In genomic region chr13:56052781-56053180, GRCm38 (mm10) we compare ENCODE assay signal across 14 mouse cellular contexts.
DNase-seq lines count a peak whose midpoint lies in the region; ATAC-seq and TF ChIP-seq lines count a peak whose summit lies in the region.
"Had no signal": no experiment of that assay in that cellular context is flagged by ENCODE, and none has a peak within 500 bp of the region (broad histone marks: within the 10 kb centered on the region; RNA-seq: fewer than 3 reads in every experiment).

No protein-coding gene starts in this region.

- no peak for TF ChIP-seq POLR2A in thymus, adult 2 months (IDR thresholded peaks at IDR 0.05; ENCODE audit: control insufficient read depth, extremely low read depth, insufficient read depth, low read length, poor library complexity)
- no peak for TF ChIP-seq POLR2A in cerebellum, adult 2 months (IDR thresholded peaks at IDR 0.05; ENCODE audit: borderline replicate concordance, insufficient read depth, low read length)

- no peak overlapping the region for H3K4me2 ChIP-seq in kidney, postnatal 0 days (ENCODE audit: low read length)
- 0 out of 2 replicates have a peak overlapping the region, but pooled peaks have one; percentile 2 for H3K4me2 ChIP-seq in intestine, embryonic 15.5 days (replicated peaks)
- no peak overlapping the region for H3K4me2 ChIP-seq in neural tube, embryonic 13.5 days
- H3K4me2 ChIP-seq: embryonic facial prominence, embryonic 13.5 days had no signal

- no peaks in the 10 kb centered on the region for H3K9me3 ChIP-seq in kidney, postnatal 0 days (replicated peaks; ENCODE audit: low read length)
- no peaks in the 10 kb centered on the region for H3K9me3 ChIP-seq in intestine, embryonic 15.5 days
- no peaks in the 10 kb centered on the region for H3K9me3 ChIP-seq in neural tube, embryonic 13.5 days
- H3K9me3 ChIP-seq: embryonic facial prominence, embryonic 13.5 days had no signal

- TF ChIP-seq CTCF in kidney, postnatal 0 days (IDR thresholded peaks at IDR 0.05; ENCODE audit: low read depth), result no peak
- TF ChIP-seq CTCF in thymus, adult 2 months (IDR thresholded peaks at IDR 0.05; ENCODE audit: borderline replicate concordance, control insufficient read depth, extremely low read depth, insufficient read depth, low read length, poor library complexity), result no peak
- TF ChIP-seq CTCF in cerebellum, adult 2 months (IDR thresholded peaks at IDR 0.05; ENCODE audit: borderline replicate concordance, insufficient read depth, low read depth, low read length), result no peak

- H3K4me3 ChIP-seq in kidney, postnatal 0 days (replicated peaks; ENCODE audit: low read depth, low read length), result no peak overlapping the region
- no peak overlapping the region for H3K4me3 ChIP-seq in intestine, embryonic 15.5 days (replicated peaks)
- no peak overlapping the region for H3K4me3 ChIP-seq in neural tube, embryonic 13.5 days
- no peak overlapping the region for H3K4me3 ChIP-seq in thymus, adult 2 months (ENCODE audit: control insufficient read depth, insufficient read depth, low read length)
- H3K4me3 ChIP-seq in cerebellum, adult 2 months (replicated peaks; ENCODE audit: insufficient read depth, low read depth, low read length), result no peak overlapping the region
- H3K4me3 ChIP-seq: embryonic facial prominence, embryonic 13.5 days had no signal

- no peak; the same call in 1 of the 2 replicates for ATAC-seq in kidney, postnatal 0 days (replicated peaks; ENCODE audit: low FRiP score, low read depth)
- peak; percentile 46; the same call in 1 of the 2 replicates for ATAC-seq in intestine, embryonic 15.5 days
- 0 out of 2 replicates have a peak, but pooled peaks have one; percentile 26 for ATAC-seq in neural tube, embryonic 13.5 days (ENCODE audit: low read depth)
- ATAC-seq: activated CD4-positive, CD25-positive, alpha-beta regulatory T cell, adult 4 months had no signal

- H3K27ac ChIP-seq in kidney, postnatal 0 days, result no peak overlapping the region
- H3K27ac ChIP-seq in intestine, embryonic 15.5 days, result no peak overlapping the region
- H3K27ac ChIP-seq in neural tube, embryonic 13.5 days (replicated peaks), result 0 out of 2 replicates have a peak overlapping the region, but pooled peaks have one; percentile 33
- H3K27ac ChIP-seq in thymus, adult 2 months (ENCODE audit: control insufficient read depth, insufficient read depth, low read length), result no peak overlapping the region; the same call in 1 of the 2 replicates
- no peak overlapping the region for H3K27ac ChIP-seq in cerebellum, adult 2 months (ENCODE audit: insufficient read depth, low read length)
- H3K27ac ChIP-seq: embryonic facial prominence, embryonic 13.5 days had no signal

- DNase-seq in kidney, postnatal 0 days (ENCODE audit: low spot score), result peak; percentile 44
- no peak for DNase-seq in kidney, adult 18-20 months
- DNase-seq in embryo, embryonic 10 days (ENCODE audit: low spot score), result peak; percentile 84
- DNase-seq in thymus, adult 2 months, result no peak
- DNase-seq in cerebellum, adult 2 months, result no peak
- no peak for DNase-seq in spleen, postnatal 36 days (ENCODE audit: low spot score in 2 of 2)
- DNase-seq: gastrocnemius, postnatal 14 days; kidney, adult 9 months; lung, adult 18-20 months had no signal

- H3K9ac ChIP-seq in kidney, postnatal 0 days (ENCODE audit: low read depth, low read length), result no peak overlapping the region
- no peak overlapping the region for H3K9ac ChIP-seq in intestine, embryonic 15.5 days
- H3K9ac ChIP-seq in neural tube, embryonic 13.5 days, result no peak overlapping the region
- H3K9ac ChIP-seq: embryonic facial prominence, embryonic 13.5 days had no signal

- H3K27me3 ChIP-seq in kidney, postnatal 0 days (ENCODE audit: insufficient read depth, low read length), result no peaks in the 10 kb centered on the region
- no peaks in the 10 kb centered on the region for H3K27me3 ChIP-seq in intestine, embryonic 15.5 days (replicated peaks)
- no peaks in the 10 kb centered on the region for H3K27me3 ChIP-seq in neural tube, embryonic 13.5 days
- H3K27me3 ChIP-seq in thymus, adult 2 months (ENCODE audit: control insufficient read depth, insufficient read depth, low read length), result no peaks in the 10 kb centered on the region
- no peaks in the 10 kb centered on the region; the same call in none of the 2 replicates for H3K27me3 ChIP-seq in cerebellum, adult 2 months (ENCODE audit: control insufficient read depth, insufficient read depth, low read length)
- H3K27me3 ChIP-seq: CH12.LX had no signal

- WGBS in kidney, postnatal 0 days, result 8% methylated on average over 10 of the region's 10 CpGs
- 16% methylated on average over 10 of the region's 10 CpGs for WGBS in intestine, embryonic 15.5 days
- 2% methylated on average over 10 of the region's 10 CpGs for WGBS in neural tube, embryonic 13.5 days
- WGBS in thymus, adult 2 months, result 78% methylated on average over 10 of the region's 10 CpGs
- WGBS in cerebellum, adult 2 months, result 51% methylated on average over 10 of the region's 10 CpGs

- H3K4me1 ChIP-seq in kidney, postnatal 0 days (replicated peaks; ENCODE audit: insufficient read depth, low read length), result no peaks in the 10 kb centered on the region
- peaks cover 6% of the 10 kb centered on the region for H3K4me1 ChIP-seq in intestine, embryonic 15.5 days (replicated peaks)
- H3K4me1 ChIP-seq in neural tube, embryonic 13.5 days (replicated peaks), result peaks cover 31% of the 10 kb centered on the region
- no peaks in the 10 kb centered on the region for H3K4me1 ChIP-seq in thymus, adult 2 months (replicated peaks; ENCODE audit: control insufficient read depth, insufficient read depth, low read length)
- no peaks in the 10 kb centered on the region for H3K4me1 ChIP-seq in cerebellum, adult 2 months (ENCODE audit: control insufficient read depth, insufficient read depth, low read length)

- no peaks in the 10 kb centered on the region for H3K36me3 ChIP-seq in kidney, postnatal 0 days (ENCODE audit: insufficient read depth, low read length)
- H3K36me3 ChIP-seq in intestine, embryonic 15.5 days, result no peaks in the 10 kb centered on the region
- H3K36me3 ChIP-seq in neural tube, embryonic 13.5 days, result no peaks in the 10 kb centered on the region
- no peaks in the 10 kb centered on the region for H3K36me3 ChIP-seq in thymus, adult 2 months (ENCODE audit: control insufficient read depth, insufficient read depth, low read length)
- H3K36me3 ChIP-seq: embryonic facial prominence, embryonic 13.5 days had no signal

Comparison
In these comparisons a context has a peak if more than half of its experiments do, and no peak if none do; other contexts are left out.
1. DNase-seq: peak in kidney, postnatal 0 days (single experiment) and embryo, embryonic 10 days (single experiment); none in kidney, adult 18-20 months (single experiment), thymus, adult 2 months (single experiment), cerebellum, adult 2 months (0 of 2) and spleen, postnatal 36 days (0 of 2).